Mouse (Mus musculus): ENCODE results near the gene Olfr1368. TPM values are rescaled to one million over a fixed set of nuclear protein-coding genes. Genes with fewer than 3 reads are reported as not detected.
"Not testable (repeated sequence)": the region's sequence is repeated elsewhere in the genome, so short reads cannot be mapped to it uniquely, and the experiment has no call there.

Gene Olfr1368
- polyA plus RNA-seq, 1 experiment: not detected

DNA sequence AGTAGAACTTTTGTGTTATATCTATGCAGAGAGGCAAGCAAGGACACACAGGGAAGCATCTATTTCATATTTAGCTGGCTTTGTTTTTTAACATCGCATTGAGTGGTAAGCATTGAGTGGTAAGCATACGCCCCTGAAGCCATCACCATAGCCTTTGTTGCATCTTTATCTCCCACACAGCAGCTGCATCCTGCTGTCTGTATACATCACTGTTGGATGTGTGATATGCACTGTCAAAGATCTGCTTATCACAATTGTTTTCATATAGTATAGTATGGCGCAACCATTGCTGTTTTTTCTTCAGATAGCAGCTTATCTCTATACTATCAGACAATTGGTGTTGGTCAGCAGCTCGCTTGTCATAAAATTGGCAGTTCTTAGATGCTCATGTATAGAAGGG lies 31.5 kb downstream of the Olfr1368 start:
- DNase-seq (ENCODE audit: low read depth in 1 of 2, low spot score in 2 of 2): no peak
- Histone ChIP-seq H3K27ac (ENCODE audit: insufficient read depth, low read length) (no peak overlapping the region), H3K36me3 (ENCODE audit: control insufficient read depth, insufficient read depth, low read length) (no peaks in the 10 kb centered on the region), H3K4me1 (ENCODE audit: control insufficient read depth, insufficient read depth, insufficient read length) (no peaks in the 10 kb centered on the region), H3K4me3 (ENCODE audit: extremely low read depth, insufficient read depth, insufficient read length) (no peak overlapping the region), H3K27me3 (ENCODE audit: control insufficient read depth, insufficient read depth, low read length) (no peaks in the 10 kb centered on the region)
- 73% methylated on average over 4 of the region's 4 CpGs for WGBS
- TF ChIP-seq POLR2A (IDR thresholded peaks at IDR 0.05; ENCODE audit: low read depth, low read length) (no peak), CTCF (IDR thresholded peaks at IDR 0.05; ENCODE audit: extremely low read depth, insufficient read depth, insufficient read length, insufficient replicate concordance) (no peak)

GRCm38 (mm10) chr13:21111183-21111582 lies 34.5 kb downstream of the Olfr1368 start, which contains the start of gene Olfr1369-ps1:
Olfr1369-ps1 (plus strand) TSS chr13:21111483.
- not testable (repeated sequence) for DNase-seq (ENCODE audit: low read depth in 1 of 2, low spot score in 2 of 2); H3K4me1 ChIP-seq (ENCODE audit: control insufficient read depth, insufficient read depth, insufficient read length); H3K4me3 ChIP-seq (ENCODE audit: extremely low read depth, insufficient read depth, insufficient read length); H3K36me3 ChIP-seq (ENCODE audit: control insufficient read depth, insufficient read depth, low read length); H3K27me3 ChIP-seq (ENCODE audit: control insufficient read depth, insufficient read depth, low read length); H3K27ac ChIP-seq (ENCODE audit: insufficient read depth, low read length)
- 85% methylated on average over 3 of the region's 3 CpGs for WGBS

GRCm38 (mm10) chr13:21110441-21110840 lies 35.2 kb downstream of the Olfr1368 start:
- 90% methylated on average over 6 of the region's 6 CpGs for WGBS
- Histone ChIP-seq H3K4me1 (ENCODE audit: control insufficient read depth, insufficient read depth, insufficient read length) (no peaks in the 10 kb centered on the region), H3K36me3 (ENCODE audit: control insufficient read depth, insufficient read depth, low read length) (no peaks in the 10 kb centered on the region), H3K4me3 (ENCODE audit: extremely low read depth, insufficient read depth, insufficient read length) (no peak overlapping the region), H3K27ac (ENCODE audit: insufficient read depth, low read length) (no peak overlapping the region), H3K27me3 (ENCODE audit: control insufficient read depth, insufficient read depth, low read length) (no peaks in the 10 kb centered on the region)
- DNase-seq (ENCODE audit: low read depth in 1 of 2, low spot score in 2 of 2): no peak
- TF ChIP-seq CTCF (IDR thresholded peaks at IDR 0.05; ENCODE audit: extremely low read depth, insufficient read depth, insufficient read length, insufficient replicate concordance) (no peak), POLR2A (IDR thresholded peaks at IDR 0.05; ENCODE audit: low read depth, low read length) (no peak)

DNA sequence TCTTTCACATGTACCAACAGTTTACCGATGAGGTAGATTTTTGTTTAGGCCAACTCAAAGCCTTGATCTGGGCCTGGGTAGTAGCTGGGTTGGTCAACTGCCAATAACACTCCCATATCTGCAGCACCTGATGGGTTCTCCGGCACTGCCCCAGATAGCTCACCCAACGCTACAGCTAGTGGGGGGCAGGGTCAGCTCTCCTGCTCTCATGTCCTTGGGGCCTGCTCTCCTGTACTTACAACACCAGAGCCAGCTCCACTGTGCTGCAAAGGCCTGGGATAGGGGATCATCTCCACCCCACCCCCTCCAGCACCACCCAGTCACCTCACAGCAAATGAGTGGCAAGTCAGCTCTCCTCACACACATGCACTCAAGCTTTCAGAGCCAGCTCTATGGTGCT lies 35.9 kb downstream of the Olfr1368 start:
- WGBS: 93% methylated on average over 3 of the region's 3 CpGs
- H3K4me3 ChIP-seq (ENCODE audit: extremely low read depth, insufficient read depth, insufficient read length): no peak overlapping the region
- no peak overlapping the region for H3K27ac ChIP-seq (ENCODE audit: insufficient read depth, low read length)
- no peak for DNase-seq (ENCODE audit: low read depth in 1 of 2, low spot score in 2 of 2)
- H3K27me3 ChIP-seq (ENCODE audit: control insufficient read depth, insufficient read depth, low read length): no peaks in the 10 kb centered on the region
- TF ChIP-seq POLR2A (IDR thresholded peaks at IDR 0.05; ENCODE audit: low read depth, low read length) (no peak), CTCF (IDR thresholded peaks at IDR 0.05; ENCODE audit: extremely low read depth, insufficient read depth, insufficient read length, insufficient replicate concordance) (no peak)
- H3K36me3 ChIP-seq (ENCODE audit: control insufficient read depth, insufficient read depth, low read length): no peaks in the 10 kb centered on the region
- H3K4me1 ChIP-seq (ENCODE audit: control insufficient read depth, insufficient read depth, insufficient read length): no peaks in the 10 kb centered on the region

Other genes starting within 250 kb of the Olfr1368 start
- gene Olfr1370, start 70.9 kb downstream of the Olfr1368 start, polyA plus RNA-seq (2012; rRNA removed): not detected in 2 replicates
- not detected in 2 replicates for gene Olfr1369-ps1, start 34.4 kb downstream of the Olfr1368 start, polyA plus RNA-seq (2012; rRNA removed)
- not detected in 2 replicates for gene Olfr263, start 16.2 kb downstream of the Olfr1368 start, polyA plus RNA-seq (2012; rRNA removed)
- 63.9 and 82.1 TPM in 2 replicates for gene Trim27, start 33.6 kb upstream of the Olfr1368 start, polyA plus RNA-seq (2012; rRNA removed)
- gene Gpx5, start 146.9 kb upstream of the Olfr1368 start, polyA plus RNA-seq (2012; rRNA removed): not detected in 2 replicates
- gene Gpx6, start 166.3 kb upstream of the Olfr1368 start, polyA plus RNA-seq (2012; rRNA removed): not detected in 2 replicates
- gene Olfr1367, start 201.0 kb upstream of the Olfr1368 start, polyA plus RNA-seq (2012; rRNA removed): not detected in 2 replicates
- 0.38 and 0.62 TPM in 2 replicates for gene Zscan12, start 217.0 kb upstream of the Olfr1368 start, polyA plus RNA-seq (2012; rRNA removed)

Data from spleen, adult 2 months (tissue).